Mouse (Mus musculus): Measurements from ENCODE around the gene Olfr1504. TPM values are rescaled to one million over a fixed set of nuclear protein-coding genes. Genes with fewer than 3 reads are reported as not detected.
"Not testable (repeated sequence)": the region's sequence is repeated elsewhere in the genome, so short reads cannot be mapped to it uniquely, and the experiment has no call there.

The Olfr1504 gene
- polyA plus RNA-seq (2014; fragmentation: Nextera tagmentation; extraction: Ambion mirVana), result not detected in 2 replicates

- Histone ChIP-seq H3K9ac (ENCODE audit: low read depth, low read length) (no peak within 1 kb of the TSS), H3K9me3 (replicated peaks; ENCODE audit: control insufficient read depth, low read length) (no peaks in the 10 kb centered on the region), H3K36me3 (ENCODE audit: control insufficient read depth, insufficient read depth, low read length) (no peaks in the 10 kb centered on the region), H3K4me2 (no peak within 1 kb of the TSS), H3K27ac (ENCODE audit: low read depth, low read length) (no peak within 1 kb of the TSS), H3K27me3 (ENCODE audit: control insufficient read depth, insufficient read depth, low read length) (no peaks in the 10 kb centered on the region), H3K4me3 (ENCODE audit: low read depth, low read length) (no peak within 1 kb of the TSS), H3K4me1 (ENCODE audit: control insufficient read depth, insufficient read depth, low read length) (no peaks in the 10 kb centered on the region)
- WGBS (ENCODE audit: insufficient replicate concordance), result 57% methylated on average over 1 of the region's 1 CpGs
- no peak for ATAC-seq (replicated peaks; ENCODE audit: insufficient number of reproducible peaks, low FRiP score, low TSS enrichment)
Observed at GRCm38 (mm10) chr19:13897828-13898227, at the start of gene Olfr1504. TSS of gene Olfr1504 (minus strand) at chr19:13897928.

- Histone ChIP-seq H3K36me3 (ENCODE audit: control insufficient read depth, insufficient read depth, low read length) (no peaks in the 10 kb centered on the region), H3K4me2 (no peak within 1 kb of the TSS), H3K27me3 (ENCODE audit: control insufficient read depth, insufficient read depth, low read length) (no peaks in the 10 kb centered on the region), H3K4me3 (ENCODE audit: low read depth, low read length) (no peak within 1 kb of the TSS), H3K9ac (ENCODE audit: low read depth, low read length) (no peak within 1 kb of the TSS), H3K9me3 (replicated peaks; ENCODE audit: control insufficient read depth, low read length) (no peaks in the 10 kb centered on the region), H3K4me1 (ENCODE audit: control insufficient read depth, insufficient read depth, low read length) (no peaks in the 10 kb centered on the region), H3K27ac (ENCODE audit: low read depth, low read length) (no peak within 1 kb of the TSS)
- ATAC-seq (replicated peaks; ENCODE audit: insufficient number of reproducible peaks, low FRiP score, low TSS enrichment), result no peak
- 59% methylated on average over 2 of the region's 2 CpGs for WGBS (ENCODE audit: insufficient replicate concordance)
Observed at GRCm38 (mm10) chr19:13913230-13913629, 15.5 kb upstream of the Olfr1504 start, which contains the start of gene Olfr1505. TSS of gene Olfr1505 (plus strand) at chr19:13913530.

GRCm38 (mm10) chr19:13861495-13861894 is 36.2 kb downstream of the Olfr1504 start, which contains the start of gene Olfr1502:
TSS of gene Olfr1502 (plus strand) at chr19:13861795.
- no peaks in the 10 kb centered on the region for H3K9me3 ChIP-seq (replicated peaks; ENCODE audit: control insufficient read depth, low read length)
- H3K4me1 ChIP-seq (ENCODE audit: control insufficient read depth, insufficient read depth, low read length), result no peaks in the 10 kb centered on the region
- no peak within 1 kb of the TSS for H3K27ac ChIP-seq (ENCODE audit: low read depth, low read length)
- H3K9ac ChIP-seq (ENCODE audit: low read depth, low read length), result no peak within 1 kb of the TSS
- no peak within 1 kb of the TSS for H3K4me2 ChIP-seq
- WGBS (ENCODE audit: insufficient replicate concordance), result 70% methylated on average over 1 of the region's 1 CpGs
- H3K4me3 ChIP-seq (ENCODE audit: low read depth, low read length), result no peak within 1 kb of the TSS
- H3K27me3 ChIP-seq (ENCODE audit: control insufficient read depth, insufficient read depth, low read length), result no peaks in the 10 kb centered on the region
- no peak for ATAC-seq (replicated peaks; ENCODE audit: insufficient number of reproducible peaks, low FRiP score, low TSS enrichment)
- no peaks in the 10 kb centered on the region for H3K36me3 ChIP-seq (ENCODE audit: control insufficient read depth, insufficient read depth, low read length)

GRCm38 (mm10) chr19:13850592-13850991 is 47.1 kb downstream of the Olfr1504 start, which contains the start of gene Olfr1501:
TSS of gene Olfr1501 (minus strand) at chr19:13850692.
- not testable (repeated sequence) for H3K4me2 ChIP-seq; H3K4me1 ChIP-seq (ENCODE audit: control insufficient read depth, insufficient read depth, low read length); ATAC-seq (replicated peaks; ENCODE audit: insufficient number of reproducible peaks, low FRiP score, low TSS enrichment); H3K27me3 ChIP-seq (ENCODE audit: control insufficient read depth, insufficient read depth, low read length); H3K4me3 ChIP-seq (ENCODE audit: low read depth, low read length); H3K9me3 ChIP-seq (replicated peaks; ENCODE audit: control insufficient read depth, low read length); H3K9ac ChIP-seq (ENCODE audit: low read depth, low read length); H3K27ac ChIP-seq (ENCODE audit: low read depth, low read length); H3K36me3 ChIP-seq (ENCODE audit: control insufficient read depth, insufficient read depth, low read length)

Other genes starting within 250 kb of the Olfr1504 start
- not detected in 2 replicates for gene Olfr1490, start 246.8 kb downstream of the Olfr1504 start, polyA plus RNA-seq (2014; fragmentation: Nextera tagmentation; extraction: Ambion mirVana)
- gene Olfr1491, start 200.7 kb downstream of the Olfr1504 start, polyA plus RNA-seq (2014; fragmentation: Nextera tagmentation; extraction: Ambion mirVana), result not detected in 2 replicates
- not detected in 2 replicates for gene Olfr1493-ps1, start 174.7 kb downstream of the Olfr1504 start, polyA plus RNA-seq (2014; fragmentation: Nextera tagmentation; extraction: Ambion mirVana)
- not detected in 2 replicates for gene Olfr1494, start 158.2 kb downstream of the Olfr1504 start, polyA plus RNA-seq (2014; fragmentation: Nextera tagmentation; extraction: Ambion mirVana)
- not detected in 2 replicates for gene Olfr1495, start 133.3 kb downstream of the Olfr1504 start, polyA plus RNA-seq (2014; fragmentation: Nextera tagmentation; extraction: Ambion mirVana)
- gene Olfr1496, start 120.0 kb downstream of the Olfr1504 start, polyA plus RNA-seq (2014; fragmentation: Nextera tagmentation; extraction: Ambion mirVana), result not detected in 2 replicates
- gene Olfr1497, start 99.7 kb downstream of the Olfr1504 start, polyA plus RNA-seq (2014; fragmentation: Nextera tagmentation; extraction: Ambion mirVana), result not detected in 2 replicates
- not detected in 2 replicates for gene Olfr1499, start 78.5 kb downstream of the Olfr1504 start, polyA plus RNA-seq (2014; fragmentation: Nextera tagmentation; extraction: Ambion mirVana)
- gene Olfr1500, start 67.4 kb downstream of the Olfr1504 start, polyA plus RNA-seq (2014; fragmentation: Nextera tagmentation; extraction: Ambion mirVana), result not detected in 2 replicates
- not detected in 2 replicates for gene Olfr1501, start 47.2 kb downstream of the Olfr1504 start, polyA plus RNA-seq (2014; fragmentation: Nextera tagmentation; extraction: Ambion mirVana)
- gene Olfr1502, start 36.1 kb downstream of the Olfr1504 start, polyA plus RNA-seq (2014; fragmentation: Nextera tagmentation; extraction: Ambion mirVana), result not detected in 2 replicates
- gene Olfr1505, start 15.6 kb upstream of the Olfr1504 start, polyA plus RNA-seq (2014; fragmentation: Nextera tagmentation; extraction: Ambion mirVana), result not detected in 2 replicates